Mouse (Mus musculus) embryonic facial prominence, embryonic 10.5 days (tissue): ENCODE data around the gene Fam117a. TPM values are rescaled to one million over a fixed set of nuclear protein-coding genes. Genes with fewer than 3 reads are reported as not detected.

Source experiments
- DNase-seq: peaks from one replicate; pipeline ENCODE4 v3.0.0-alpha.2; 2017; ENCODE audit warnings: low spot score
- H3K27ac ChIP-seq: fragments of 300-500 bp; sonication (generic); replicated peaks from 2 replicates; pipeline ENCODE4 v1.5.1; 2016; ENCODE audit warnings: mild to moderate bottlenecking
- H3K27me3 ChIP-seq: fragments of 300-500 bp; sonication (generic); replicated peaks from 2 replicates; pipeline ENCODE4 v1.6.1; 2016; ENCODE audit warnings: low read depth, mild to moderate bottlenecking; ENCODE audit not compliant: poor library complexity, severe bottlenecking
- H3K36me3 ChIP-seq: fragments of 300-500 bp; sonication (generic); replicated peaks from 2 replicates; pipeline ENCODE4 v1.6.1; 2016; ENCODE audit warnings: mild to moderate bottlenecking, moderate library complexity
- H3K4me1 ChIP-seq: fragments of 300-500 bp; sonication (generic); 2 replicates; pipeline ENCODE4 v1.6.1; 2016
- H3K4me3 ChIP-seq: fragments of 300-500 bp; sonication (generic); 2 replicates; pipeline ENCODE4 v1.5.1; 2016; ENCODE audit warnings: mild to moderate bottlenecking, moderate library complexity
- H3K9me3 ChIP-seq: fragments of 300-500 bp; sonication (generic); 2 replicates; pipeline ENCODE4 v1.6.1; 2016; ENCODE audit warnings: mild to moderate bottlenecking
- WGBS: fragments of 180-500 bp; shearing (Covaris S2); methylation state at CpG from one replicate; pipeline ENCODE4 v1.1.7; 2016; 5-methylcytosine and 5-hydroxymethylcytosine counted together
- polyA plus RNA-seq: library from polyadenylated mRNA; unstranded; fragments of >200 nt; fragmentation: Nextera tagmentation; extraction: Ambion mirVana; gene quantifications from 2 replicates; pipeline ENCODE4 v1.2.1, GENCODE M21; 2016

Gene Fam117a
- polyA plus RNA-seq, 1 experiment from 2014 or later, result 11.9 TPM

DNA sequence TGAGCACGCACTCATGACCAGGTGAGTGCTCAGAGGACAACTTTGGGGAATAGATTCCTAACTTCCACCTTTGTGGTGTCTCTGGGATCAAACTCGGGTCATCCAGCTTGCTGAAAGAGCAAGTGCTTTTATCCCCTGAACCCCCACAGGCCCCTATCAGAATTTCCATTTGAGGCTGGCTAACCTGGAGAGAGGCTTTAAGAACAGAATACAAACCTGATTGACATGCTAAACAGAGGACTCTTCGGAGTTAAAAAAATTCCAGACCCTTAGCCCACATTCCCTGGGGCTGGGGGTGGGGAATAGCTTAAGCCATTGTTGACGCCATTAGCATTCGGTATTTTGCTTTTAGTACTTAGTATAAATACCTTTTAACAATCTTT, 25.4 kb upstream of the Fam117a start:
- H3K36me3 ChIP-seq, result peaks cover 4% of the 10 kb centered on the region

GRCm38 (mm10) chr11:95315215-95315955, 21.4 kb upstream of the Fam117a start:
- WGBS, result 84% methylated on average over 7 of the region's 7 CpGs
- Histone ChIP-seq H3K4me3 (no peak overlapping the region), H3K36me3 (no peaks in the 10 kb centered on the region), H3K27ac (no peak overlapping the region), H3K9me3 (no peaks in the 10 kb centered on the region), H3K27me3 (no peaks in the 10 kb centered on the region), H3K4me1 (peaks cover 9% of the 10 kb centered on the region)
- DNase-seq, result no peak

More for the DNA sequence above, 25.4 kb upstream of the Fam117a start:
- H3K27me3 ChIP-seq, result no peaks in the 10 kb centered on the region
- WGBS, result 20% methylated on average over 5 of the region's 5 CpGs
- H3K4me3 ChIP-seq, result peak overlapping the region; percentile 93
- H3K9me3 ChIP-seq, result no peaks in the 10 kb centered on the region
- no peak for DNase-seq
- H3K27ac ChIP-seq, result peak overlapping the region; percentile 99
- peaks cover 21% of the 10 kb centered on the region for H3K4me1 ChIP-seq

GRCm38 (mm10) chr11:95318116-95318515, 18.7 kb upstream of the Fam117a start:
- Histone ChIP-seq H3K27me3 (no peaks in the 10 kb centered on the region), H3K9me3 (no peaks in the 10 kb centered on the region), H3K4me1 (no peaks in the 10 kb centered on the region), H3K27ac (no peak overlapping the region), H3K4me3 (no peak overlapping the region), H3K36me3 (no peaks in the 10 kb centered on the region)
- WGBS, result 91% methylated on average over 9 of the region's 9 CpGs
- no peak for DNase-seq

DNA sequence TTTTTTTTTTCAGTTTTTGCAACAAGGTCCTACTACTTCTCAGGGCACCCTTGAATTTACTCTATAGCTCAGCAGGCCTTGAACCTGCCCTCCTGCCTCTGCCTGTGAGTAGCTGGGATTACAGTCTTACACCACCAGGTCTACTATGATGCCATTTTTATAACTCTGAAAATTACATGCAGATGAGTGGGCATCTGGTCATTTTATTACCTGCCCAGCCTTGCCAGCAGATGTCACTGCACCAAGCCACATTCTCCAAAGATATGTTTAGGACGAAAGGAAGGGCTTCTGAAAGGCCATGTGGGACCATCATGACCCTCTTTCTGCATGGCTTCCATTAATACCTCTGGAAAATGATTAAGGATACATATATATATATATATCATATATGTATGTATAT, 17.3 kb upstream of the Fam117a start:
- DNase-seq, result no peak
- H3K9me3 ChIP-seq, result no peaks in the 10 kb centered on the region
- no peaks in the 10 kb centered on the region for H3K27me3 ChIP-seq
- no peak overlapping the region for H3K27ac ChIP-seq
- no peaks in the 10 kb centered on the region for H3K4me1 ChIP-seq
- no peak overlapping the region for H3K4me3 ChIP-seq
- no peaks in the 10 kb centered on the region for H3K36me3 ChIP-seq
- 63% methylated on average over 1 of the region's 1 CpGs for WGBS

GRCm38 (mm10) chr11:95320010-95320409, 16.8 kb upstream of the Fam117a start:
- no peaks in the 10 kb centered on the region for H3K9me3 ChIP-seq
- 93% methylated on average over 1 of the region's 1 CpGs for WGBS
- H3K4me3 ChIP-seq, result no peak overlapping the region
- no peaks in the 10 kb centered on the region for H3K36me3 ChIP-seq
- H3K4me1 ChIP-seq, result no peaks in the 10 kb centered on the region
- no peak overlapping the region for H3K27ac ChIP-seq
- DNase-seq, result no peak
- H3K27me3 ChIP-seq, result no peaks in the 10 kb centered on the region

DNA sequence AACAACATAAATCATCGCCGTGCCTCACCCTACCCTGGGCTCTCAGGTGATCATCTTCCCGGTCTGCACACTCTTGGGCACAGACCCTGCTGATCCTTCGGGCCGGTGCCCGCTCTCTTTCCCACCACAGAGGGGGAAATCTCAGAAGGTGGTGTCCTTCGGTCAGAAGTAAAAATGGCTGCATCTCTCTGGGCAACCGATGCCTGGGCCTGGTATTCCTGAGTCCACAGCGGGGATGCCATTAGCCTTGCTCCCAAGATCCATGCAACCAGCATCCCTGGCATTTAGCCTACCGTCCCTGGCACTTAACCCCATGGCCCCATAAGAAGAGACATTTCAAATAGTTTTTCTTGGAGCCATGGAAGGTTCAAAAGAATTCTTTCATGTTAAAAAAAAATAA, 12.6 kb upstream of the Fam117a start:
- Histone ChIP-seq H3K27ac (no peak overlapping the region), H3K4me3 (no peak overlapping the region), H3K36me3 (no peaks in the 10 kb centered on the region), H3K9me3 (no peaks in the 10 kb centered on the region), H3K4me1 (no peaks in the 10 kb centered on the region; the same call in 1 of the 2 replicates), H3K27me3 (no peaks in the 10 kb centered on the region)
- DNase-seq, result no peak
- 90% methylated on average over 10 of the region's 10 CpGs for whole genome bisulfite sequencing

- 90% methylated on average over 4 of the region's 4 CpGs for WGBS
- no peaks in the 10 kb centered on the region; the same call in 1 of the 2 replicates for H3K4me1 ChIP-seq
Measured at GRCm38 (mm10) chr11:95325832-95326231, 11.0 kb upstream of the Fam117a start.

DNA sequence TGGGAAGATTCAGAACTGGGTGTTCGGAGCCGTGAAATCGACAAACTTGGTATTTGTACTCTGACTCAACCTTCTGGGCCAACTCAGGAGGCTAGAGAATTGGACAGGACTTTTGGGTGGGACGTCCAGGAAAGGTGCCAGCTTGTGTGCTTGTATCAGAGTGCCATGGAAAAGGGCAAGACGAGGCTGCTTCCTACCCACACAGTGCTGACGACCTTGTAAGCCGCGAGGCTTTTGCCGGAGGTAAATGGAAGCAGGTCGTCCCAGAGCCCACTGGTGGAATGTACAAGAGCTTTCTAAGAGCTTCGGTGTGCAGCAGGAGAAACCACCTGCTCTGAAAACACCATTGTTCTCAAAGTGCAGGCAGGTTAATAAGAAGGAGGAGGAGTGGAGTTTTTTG, 10.6 kb upstream of the Fam117a start:
- no peak overlapping the region for H3K4me3 ChIP-seq
- no peak for DNase-seq
- no peaks in the 10 kb centered on the region for H3K9me3 ChIP-seq
- H3K36me3 ChIP-seq, result no peaks in the 10 kb centered on the region
- H3K27ac ChIP-seq, result no peak overlapping the region
- no peaks in the 10 kb centered on the region; the same call in 1 of the 2 replicates for H3K4me1 ChIP-seq
- WGBS, result 85% methylated on average over 11 of the region's 11 CpGs
- H3K27me3 ChIP-seq, result no peaks in the 10 kb centered on the region

More at GRCm38 (mm10) chr11:95325832-95326231, 11.0 kb upstream of the Fam117a start:
- Histone ChIP-seq H3K9me3 (no peaks in the 10 kb centered on the region), H3K27ac (no peak overlapping the region), H3K4me3 (no peak overlapping the region), H3K27me3 (no peaks in the 10 kb centered on the region), H3K36me3 (no peaks in the 10 kb centered on the region)
- DNase-seq, result no peak

- Histone ChIP-seq H3K9me3 (no peaks in the 10 kb centered on the region), H3K36me3 (no peaks in the 10 kb centered on the region), H3K4me1 (peaks cover 11% of the 10 kb centered on the region), H3K4me3 (no peak overlapping the region), H3K27me3 (no peaks in the 10 kb centered on the region), H3K27ac (no peak overlapping the region)
- WGBS, result 83% methylated on average over 5 of the region's 5 CpGs
- no peak for DNase-seq
Measured at GRCm38 (mm10) chr11:95328629-95329028, 8.2 kb upstream of the Fam117a start.

DNA sequence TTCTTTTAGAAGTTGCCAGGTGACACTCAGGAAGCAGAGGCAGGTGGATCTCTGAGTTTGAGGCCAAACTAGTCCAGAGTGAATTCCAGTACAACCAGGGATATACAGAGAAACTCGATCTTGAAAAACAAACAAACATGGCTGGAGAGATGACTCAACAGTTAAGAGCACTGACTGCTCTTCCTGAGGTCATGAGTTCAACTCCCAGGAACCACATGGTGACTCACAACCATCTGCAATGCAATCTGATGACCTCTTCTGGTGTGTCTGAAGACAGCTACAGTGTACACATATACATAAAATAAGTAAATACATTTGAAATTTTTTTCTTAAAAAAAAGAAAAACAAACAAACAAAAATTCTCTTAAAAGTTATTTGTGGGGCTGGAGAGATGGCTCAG, 6.2 kb upstream of the Fam117a start:
- peaks cover 11% of the 10 kb centered on the region for H3K4me1 ChIP-seq
- 53% methylated on average over 1 of the region's 1 CpGs for WGBS
- H3K4me3 ChIP-seq, result no peak overlapping the region
- no peak for DNase-seq
- no peaks in the 10 kb centered on the region for H3K36me3 ChIP-seq
- no peaks in the 10 kb centered on the region for H3K27me3 ChIP-seq
- H3K9me3 ChIP-seq, result no peaks in the 10 kb centered on the region
- H3K27ac ChIP-seq, result no peak overlapping the region

DNA sequence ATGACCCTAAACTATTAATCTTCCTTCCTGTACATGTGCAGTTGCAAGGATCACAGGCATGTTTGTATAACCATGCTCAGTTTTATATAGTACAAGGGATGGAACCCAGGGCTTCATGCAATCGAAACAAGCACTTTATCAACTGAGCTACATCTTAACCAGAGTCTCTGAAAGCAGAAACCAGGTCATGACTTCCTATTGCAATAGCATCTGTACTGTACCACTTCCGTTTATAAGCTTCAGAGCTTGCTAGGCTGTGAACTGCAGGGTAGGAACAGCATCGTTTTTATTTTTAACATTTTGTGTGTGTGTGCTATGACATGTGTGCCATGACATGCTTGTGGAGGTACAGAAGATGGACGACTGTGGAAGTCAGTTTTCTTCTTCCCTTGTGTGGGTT, 3.6 kb upstream of the Fam117a start:
- DNase-seq, result no peak
- WGBS, result 70% methylated on average over 4 of the region's 4 CpGs
- Histone ChIP-seq H3K4me1 (peaks cover 26% of the 10 kb centered on the region), H3K27ac (no peak overlapping the region), H3K4me3 (no peak overlapping the region), H3K9me3 (no peaks in the 10 kb centered on the region), H3K27me3 (peaks cover 3% of the 10 kb centered on the region; the same call in 1 of the 2 replicates), H3K36me3 (no peaks in the 10 kb centered on the region)

DNA sequence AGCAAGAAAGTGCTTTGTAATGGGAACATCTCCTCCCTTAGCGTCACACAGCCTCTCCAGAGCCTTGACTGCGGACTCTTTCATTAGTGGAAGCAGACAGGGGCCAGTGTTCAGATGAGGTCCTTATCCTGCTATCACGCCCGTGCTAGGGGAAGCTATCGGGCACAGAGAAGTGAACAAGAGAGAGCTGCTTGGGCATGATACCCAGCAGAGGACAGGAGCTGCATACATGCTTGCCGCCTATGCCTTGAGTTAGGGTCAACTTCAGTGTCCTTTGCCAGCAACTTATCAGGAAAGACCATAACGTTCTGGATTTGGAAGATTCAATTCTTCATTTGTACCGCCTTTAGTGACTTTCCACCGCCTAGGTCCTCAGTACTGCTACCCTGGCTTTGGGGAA, 3.0 kb upstream of the Fam117a start:
- peaks cover 3% of the 10 kb centered on the region; the same call in 1 of the 2 replicates for H3K27me3 ChIP-seq
- DNase-seq, result no peak
- H3K36me3 ChIP-seq, result no peaks in the 10 kb centered on the region
- no peak overlapping the region for H3K4me3 ChIP-seq
- WGBS, result 84% methylated on average over 9 of the region's 9 CpGs
- peaks cover 32% of the 10 kb centered on the region for H3K4me1 ChIP-seq
- H3K9me3 ChIP-seq, result no peaks in the 10 kb centered on the region
- H3K27ac ChIP-seq, result no peak overlapping the region

DNA sequence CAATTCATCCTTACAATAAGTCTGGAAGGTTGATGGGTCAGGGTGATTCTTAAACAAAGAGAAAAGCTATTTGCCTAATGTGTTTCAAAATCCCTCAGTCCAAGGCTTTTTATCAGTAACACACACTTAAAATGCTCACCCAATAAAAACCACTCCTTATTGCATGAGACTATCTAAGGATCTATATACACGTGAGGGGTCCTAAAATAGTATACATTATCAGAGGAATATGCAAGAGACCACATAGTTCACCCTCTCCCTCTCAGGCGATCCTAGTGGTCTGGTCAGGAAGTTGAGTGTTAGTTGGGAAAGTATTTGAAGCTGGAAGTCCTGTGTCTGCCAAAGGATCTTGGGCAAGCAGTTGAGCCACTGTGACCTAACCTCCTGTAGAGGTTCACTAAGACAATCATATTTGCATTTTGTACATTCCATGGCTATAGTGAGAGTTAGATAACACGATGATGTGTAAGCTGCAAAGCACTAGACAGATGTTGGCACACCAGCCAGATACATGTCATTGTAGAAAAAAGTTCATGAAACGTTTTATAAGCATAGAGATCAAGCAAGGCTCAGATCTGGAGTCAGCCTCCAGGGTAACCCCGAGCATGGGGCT, 2.3 kb upstream of the Fam117a start:
- Histone ChIP-seq H3K4me3 (no peak overlapping the region), H3K27ac (no peak overlapping the region), H3K27me3 (peaks cover 6% of the 10 kb centered on the region; the same call in 1 of the 2 replicates), H3K4me1 (peaks cover 39% of the 10 kb centered on the region), H3K9me3 (no peaks in the 10 kb centered on the region), H3K36me3 (no peaks in the 10 kb centered on the region)
- no peak for DNase-seq
- WGBS, result 71% methylated on average over 5 of the region's 5 CpGs
